Mouse (Mus musculus): ENCODE results near the gene Siah3.

GRCm38 (mm10) chr14:75431173-75431786, 24.5 kb upstream of the Siah3 start:
- TF ChIP-seq GATA1 (IDR thresholded peaks at IDR 0.05; ENCODE audit: borderline replicate concordance, low read length) (no peak), FLI1 (IDR thresholded peaks at IDR 0.05; ENCODE audit: low read length) (no peak)
